Comparison of ENCODE assay signal across 8 mouse cellular contexts in the genomic region with DNA sequence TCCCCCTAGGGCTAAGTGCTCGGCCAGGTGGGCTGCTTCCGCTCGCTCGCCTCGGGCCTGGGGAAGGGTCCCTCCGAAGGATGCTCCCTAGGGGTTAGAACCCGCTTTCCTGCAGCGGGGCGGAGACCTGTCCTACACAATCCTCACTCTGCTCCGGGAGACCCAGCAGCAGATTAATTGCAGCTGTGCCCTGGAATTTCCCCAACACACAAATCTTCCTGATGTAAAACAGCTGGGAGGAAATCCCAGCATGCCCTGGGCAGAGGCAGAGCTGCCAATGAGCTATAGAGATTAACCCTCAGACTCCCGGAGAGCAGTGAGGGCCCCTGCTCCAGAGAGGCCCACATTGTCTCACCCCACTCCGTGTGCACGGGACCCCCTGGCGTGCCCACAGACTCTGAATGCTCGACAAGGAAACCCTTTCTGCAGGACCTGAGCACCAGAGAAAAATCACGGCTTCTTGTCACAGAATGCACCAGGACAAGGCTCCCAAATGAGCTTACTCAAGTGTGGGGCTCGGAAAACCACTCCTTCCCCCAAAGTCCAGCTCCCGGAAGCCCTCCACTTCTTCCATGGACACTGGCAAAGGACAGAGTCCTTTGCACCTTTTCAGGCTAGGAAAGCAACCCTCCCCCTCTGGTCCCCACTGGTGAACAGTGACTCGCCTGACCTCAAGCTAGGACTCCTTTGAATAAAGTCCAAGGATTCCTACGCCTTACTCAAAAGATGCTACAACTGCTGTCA. TPM values are rescaled to one million over a fixed set of nuclear protein-coding genes. Genes with fewer than 3 reads are reported as not detected.
DNase-seq lines count a peak whose midpoint lies in the region; ATAC-seq and TF ChIP-seq lines count a peak whose summit lies in the region.

No protein-coding gene starts in this region.

- peak overlapping the region; percentile 44 for H3K4me3 ChIP-seq in heart, embryonic 16.5 days (ENCODE audit: low read length)
- peak overlapping the region; percentile 19 for H3K4me3 ChIP-seq in kidney, postnatal 0 days (replicated peaks; ENCODE audit: low read depth, low read length)
- H3K4me3 ChIP-seq in stomach, embryonic 16.5 days (replicated peaks; ENCODE audit: low read length) = peak overlapping the region; percentile 22

- H3K27me3 ChIP-seq in heart, embryonic 16.5 days (ENCODE audit: control insufficient read depth, insufficient read depth, low read length) = no peaks in the 10 kb centered on the region
- no peaks in the 10 kb centered on the region for H3K27me3 ChIP-seq in kidney, postnatal 0 days (ENCODE audit: insufficient read depth, low read length)
- H3K27me3 ChIP-seq in stomach, embryonic 16.5 days (ENCODE audit: control insufficient read depth, insufficient read depth, low read length) = no peaks in the 10 kb centered on the region

- peak overlapping the region; percentile 58 for H3K9ac ChIP-seq in heart, embryonic 16.5 days (ENCODE audit: low read length)
- H3K9ac ChIP-seq in kidney, postnatal 0 days (ENCODE audit: low read depth, low read length) = 0 out of 2 replicates have a peak overlapping the region, but pooled peaks have one; percentile 33
- H3K9ac ChIP-seq in stomach, embryonic 16.5 days (ENCODE audit: low read length) = peak overlapping the region; percentile 55

- no peaks in the 10 kb centered on the region for H3K9me3 ChIP-seq in heart, embryonic 16.5 days (replicated peaks; ENCODE audit: control insufficient read depth, low read length)
- H3K9me3 ChIP-seq in kidney, postnatal 0 days (replicated peaks; ENCODE audit: low read length) = no peaks in the 10 kb centered on the region
- no peaks in the 10 kb centered on the region for H3K9me3 ChIP-seq in stomach, embryonic 16.5 days (replicated peaks; ENCODE audit: control insufficient read depth, low read length)

- peak; percentile 75 for ATAC-seq in heart, embryonic 16.5 days (replicated peaks; ENCODE audit: extremely low read depth, insufficient read depth, low FRiP score)
- ATAC-seq in kidney, postnatal 0 days (replicated peaks; ENCODE audit: low FRiP score, low read depth) = peak; percentile 87
- ATAC-seq in stomach, embryonic 16.5 days (ENCODE audit: insufficient read depth, low FRiP score) = peak; percentile 73

- peaks cover 24% of the 10 kb centered on the region for H3K4me1 ChIP-seq in heart, embryonic 16.5 days (ENCODE audit: control insufficient read depth, insufficient read depth, low read length)
- peaks cover 25% of the 10 kb centered on the region for H3K4me1 ChIP-seq in kidney, postnatal 0 days (replicated peaks; ENCODE audit: insufficient read depth, low read length)
- H3K4me1 ChIP-seq in stomach, embryonic 16.5 days (ENCODE audit: control insufficient read depth, insufficient read depth, low read length) = peaks cover 61% of the 10 kb centered on the region

- peak overlapping the region; percentile 89 for H3K27ac ChIP-seq in heart, embryonic 16.5 days (ENCODE audit: low read length)
- H3K27ac ChIP-seq in kidney, postnatal 0 days = peak overlapping the region; percentile 88
- peak overlapping the region; percentile 80 for H3K27ac ChIP-seq in stomach, embryonic 16.5 days (ENCODE audit: low read length)

- TF ChIP-seq CTCF in kidney, postnatal 0 days (IDR thresholded peaks at IDR 0.05; ENCODE audit: low read depth) = no peak

- peak overlapping the region; percentile 65 for H3K4me2 ChIP-seq in heart, embryonic 16.5 days (ENCODE audit: low read depth, low read length)
- H3K4me2 ChIP-seq in kidney, postnatal 0 days (ENCODE audit: low read length) = peak overlapping the region; percentile 64
- peak overlapping the region; percentile 45 for H3K4me2 ChIP-seq in stomach, embryonic 16.5 days (ENCODE audit: low read depth, low read length)

- H3K36me3 ChIP-seq in heart, embryonic 16.5 days (ENCODE audit: control insufficient read depth, insufficient read depth) = no peaks in the 10 kb centered on the region
- H3K36me3 ChIP-seq in kidney, postnatal 0 days (ENCODE audit: insufficient read depth, low read length) = no peaks in the 10 kb centered on the region
- H3K36me3 ChIP-seq in stomach, embryonic 16.5 days (ENCODE audit: control insufficient read depth, insufficient read depth, low read length) = no peaks in the 10 kb centered on the region

- peak; percentile 43 to 48 for DNase-seq in right cerebral cortex, postnatal 10 days (ENCODE audit: low spot score in 2 of 2)
- no peak for DNase-seq in right cerebral cortex, adult 2 months (ENCODE audit: low spot score in 2 of 2)
- peak; percentile 54 for DNase-seq in fibroblast of lung, adult 2 months (ENCODE audit: low read depth)
- DNase-seq in kidney, postnatal 0 days (ENCODE audit: low spot score) = peak; percentile 96
- peak; percentile 72 for DNase-seq in lung, postnatal 36 days
- no peak for DNase-seq in cerebellum, adult 18-20 months

- 32% methylated on average over 20 of the region's 20 CpGs for WGBS in heart, embryonic 16.5 days
- 6% methylated on average over 20 of the region's 20 CpGs for WGBS in kidney, postnatal 0 days
- WGBS in stomach, embryonic 16.5 days = 22% methylated on average over 20 of the region's 20 CpGs

RNA-seq across cellular contexts. Expression of a gene that starts 38.7 kb away (rescaled TPM):
- polyA plus RNA-seq in heart, embryonic 16.5 days (2015; fragmentation: Nextera tagmentation; extraction: Ambion mirVana) = 25.3 and 26.2 TPM in 2 replicates
- polyA plus RNA-seq in kidney, postnatal 0 days (2015; fragmentation: Nextera tagmentation; extraction: Ambion mirVana) = 42.3 and 44.2 TPM in 2 replicates
- 43.5 and 46.0 TPM in 2 replicates for polyA plus RNA-seq in stomach, embryonic 16.5 days (2015; fragmentation: Nextera tagmentation; extraction: Ambion mirVana)

RNA-seq across cellular contexts. Expression of a gene that starts 57.2 kb away (rescaled TPM):
- polyA plus RNA-seq in heart, embryonic 16.5 days (2015; fragmentation: Nextera tagmentation; extraction: Ambion mirVana) = 25.3 and 30.5 TPM in 2 replicates
- 41.0 and 45.3 TPM in 2 replicates for polyA plus RNA-seq in kidney, postnatal 0 days (2015; fragmentation: Nextera tagmentation; extraction: Ambion mirVana)
- 29.6 and 32.7 TPM in 2 replicates for polyA plus RNA-seq in stomach, embryonic 16.5 days (2015; fragmentation: Nextera tagmentation; extraction: Ambion mirVana)

RNA-seq across cellular contexts. Expression of a gene that starts 57.3 kb away (rescaled TPM):
- polyA plus RNA-seq in heart, embryonic 16.5 days (2015; fragmentation: Nextera tagmentation; extraction: Ambion mirVana) = 13.8 and 15.2 TPM in 2 replicates
- polyA plus RNA-seq in kidney, postnatal 0 days (2015; fragmentation: Nextera tagmentation; extraction: Ambion mirVana) = 16.2 and 18.1 TPM in 2 replicates
- polyA plus RNA-seq in stomach, embryonic 16.5 days (2015; fragmentation: Nextera tagmentation; extraction: Ambion mirVana) = 18.1 and 19.6 TPM in 2 replicates

Comparison
In these comparisons a context has a peak if more than half of its experiments do, and no peak if none do; other contexts are left out.
1. DNase-seq: peak in right cerebral cortex, postnatal 10 days (2 of 2), fibroblast of lung, adult 2 months (single experiment), kidney, postnatal 0 days (single experiment) and lung, postnatal 36 days (single experiment); none in right cerebral cortex, adult 2 months (0 of 2) and cerebellum, adult 18-20 months (0 of 2).
2. Peak in every context shown above with its lines, with median percentiles within 50 percentile points of each other: ATAC-seq, H3K27ac ChIP-seq, H3K4me2 ChIP-seq, H3K4me3 ChIP-seq and H3K9ac ChIP-seq.